Mouse (Mus musculus) intestine, embryonic 15.5 days (tissue): Measurements from ENCODE around the gene Fam186b. TPM values are rescaled to one million over a fixed set of nuclear protein-coding genes. Genes with fewer than 3 reads are reported as not detected.

ENCODE experiments used
- ATAC-seq: fragments of 200-750 bp; cut with Nextera tagmentation; 2 replicates; pipeline ENCODE4 v1.8.0; 2017; ENCODE audit warnings: moderate TSS enrichment, moderate library complexity
- H3K27ac ChIP-seq: fragments of 300-500 bp; sonication (generic); 2 replicates; pipeline ENCODE4 v1.5.1; 2015; ENCODE audit warnings: mild to moderate bottlenecking, inconsistent platforms
- H3K27me3 ChIP-seq: fragments of 300-500 bp; sonication (generic); replicated peaks from 2 replicates; pipeline ENCODE4 v1.6.1; 2015; ENCODE audit warnings: inconsistent platforms
- H3K36me3 ChIP-seq: fragments of 300-500 bp; sonication (generic); 2 replicates; pipeline ENCODE4 v1.6.1; 2015; ENCODE audit warnings: inconsistent platforms
- H3K4me1 ChIP-seq: fragments of 300-500 bp; sonication (generic); replicated peaks from 2 replicates; pipeline ENCODE4 v1.6.1; 2015; ENCODE audit warnings: inconsistent platforms
- H3K4me2 ChIP-seq: fragments of 300-500 bp; sonication (generic); replicated peaks from 2 replicates; pipeline ENCODE4 v1.6.1; 2015; ENCODE audit warnings: mild to moderate bottlenecking, inconsistent platforms
- H3K4me3 ChIP-seq: fragments of 300-500 bp; sonication (generic); replicated peaks from 2 replicates; pipeline ENCODE4 v1.5.1; 2015; ENCODE audit warnings: inconsistent platforms
- H3K9ac ChIP-seq: fragments of 300-500 bp; sonication (generic); 2 replicates; pipeline ENCODE4 v1.6.1; 2015; ENCODE audit warnings: inconsistent platforms
- H3K9me3 ChIP-seq: fragments of 300-500 bp; sonication (generic); 2 replicates; pipeline ENCODE4 v1.6.1; 2016; ENCODE audit warnings: inconsistent platforms
- WGBS: fragments of 180-500 bp; shearing (Covaris S2); methylation state at CpG from one replicate; pipeline ENCODE4 v1.1.7; 2015; 5-methylcytosine and 5-hydroxymethylcytosine counted together
- polyA plus RNA-seq: library from polyadenylated mRNA; unstranded; fragments of >200 nt; fragmentation: Nextera tagmentation; extraction: Ambion mirVana; gene quantifications from 2 replicates; pipeline ENCODE4 v1.2.1, GENCODE M21; 2015

Fam186b gene
- polyA plus RNA-seq, 1 experiment from 2014 or later: 0.18 TPM

DNA sequence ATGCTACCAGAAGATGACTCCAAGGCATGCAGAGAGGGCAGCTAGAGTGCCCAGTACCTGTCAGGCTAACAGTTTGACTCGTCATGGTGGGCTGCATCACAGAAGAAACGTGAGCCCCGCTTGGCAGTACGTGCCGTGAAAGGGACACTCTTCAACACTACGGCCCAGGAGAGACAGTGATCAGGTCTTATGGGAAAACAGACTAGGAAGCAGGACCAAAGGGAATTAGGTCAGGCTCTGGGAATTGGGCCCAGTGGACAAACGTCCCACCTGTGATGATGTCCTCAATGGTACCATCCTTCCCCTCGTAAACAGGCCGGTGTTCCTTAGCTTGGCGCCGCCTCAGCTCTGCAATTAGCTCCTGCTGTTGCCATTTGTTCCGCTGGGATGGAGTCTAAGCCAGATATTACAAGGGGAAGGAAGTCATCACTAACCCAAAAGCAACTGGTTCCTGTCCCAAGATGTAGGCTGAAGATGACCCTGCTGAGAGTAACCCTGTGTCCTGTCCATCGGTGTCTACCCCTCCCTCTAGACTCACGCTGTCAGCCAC is 23.2 kb upstream of the Fam186b start:
- Histone ChIP-seq H3K4me1 (peaks cover 3% of the 10 kb centered on the region; the same call in 1 of the 2 replicates), H3K9ac (no peak overlapping the region), H3K4me3 (no peak overlapping the region), H3K4me2 (no peak overlapping the region), H3K9me3 (no peaks in the 10 kb centered on the region), H3K27ac (no peak overlapping the region), H3K36me3 (peaks cover 33% of the 10 kb centered on the region), H3K27me3 (no peaks in the 10 kb centered on the region)
- WGBS: 84% methylated on average over 14 of the region's 14 CpGs
- ATAC-seq: no peak

DNA sequence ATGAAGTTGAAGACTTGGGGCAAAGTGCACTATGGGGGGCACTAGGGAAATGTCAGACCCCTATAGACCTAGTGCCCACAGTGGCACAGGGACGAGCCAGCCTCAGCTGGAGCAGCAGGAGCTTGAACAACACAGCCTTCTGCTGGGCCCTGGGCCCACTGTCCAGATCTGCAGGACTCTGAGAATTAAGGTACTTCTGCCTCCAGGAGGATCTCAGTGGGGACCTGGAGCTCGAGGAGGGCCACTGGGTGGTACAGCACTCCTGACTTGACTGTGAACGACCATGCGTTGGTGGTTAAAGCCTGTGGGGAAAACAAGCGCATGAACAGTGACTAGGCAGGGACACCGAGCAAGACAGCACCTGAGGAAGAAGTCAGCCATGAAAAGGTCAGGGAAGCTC is 22.4 kb upstream of the Fam186b start:
- H3K9ac ChIP-seq: no peak overlapping the region
- no peak overlapping the region for H3K4me2 ChIP-seq
- H3K36me3 ChIP-seq: peaks cover 33% of the 10 kb centered on the region
- no peak overlapping the region for H3K4me3 ChIP-seq
- H3K9me3 ChIP-seq: no peaks in the 10 kb centered on the region
- H3K4me1 ChIP-seq: peaks cover 3% of the 10 kb centered on the region; the same call in 1 of the 2 replicates
- ATAC-seq: no peak
- H3K27me3 ChIP-seq: no peaks in the 10 kb centered on the region
- 86% methylated on average over 6 of the region's 6 CpGs for WGBS
- H3K27ac ChIP-seq: peak overlapping the region; percentile 54; the same call in 1 of the 2 replicates

DNA sequence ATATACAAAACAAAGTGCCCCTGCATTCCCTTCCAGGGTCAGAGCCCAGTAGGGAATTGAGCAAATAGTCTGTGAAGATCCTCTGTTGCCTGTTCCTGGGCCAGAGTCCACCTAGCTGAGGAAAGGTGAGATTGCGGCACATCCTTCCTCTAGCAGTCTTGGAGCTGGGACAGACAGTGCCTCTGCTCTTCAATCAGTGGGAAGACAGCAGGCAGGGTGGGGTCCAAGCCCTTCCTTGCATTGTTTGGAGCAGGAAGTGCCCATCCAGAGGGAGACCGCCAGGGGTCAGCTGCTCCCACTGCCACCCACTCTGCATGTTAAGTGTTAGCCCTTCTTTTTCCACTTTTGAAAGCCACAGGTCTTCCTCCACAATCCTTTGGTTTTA is 21.6 kb upstream of the Fam186b start:
- H3K4me1 ChIP-seq: peaks cover 3% of the 10 kb centered on the region; the same call in 1 of the 2 replicates
- 66% methylated on average over 2 of the region's 2 CpGs for WGBS
- H3K27me3 ChIP-seq: no peaks in the 10 kb centered on the region
- peak overlapping the region; percentile 54 for H3K27ac ChIP-seq
- no peak overlapping the region for H3K4me2 ChIP-seq
- peaks cover 30% of the 10 kb centered on the region for H3K36me3 ChIP-seq
- H3K9me3 ChIP-seq: no peaks in the 10 kb centered on the region
- H3K9ac ChIP-seq: no peak overlapping the region
- peak; percentile 59 for ATAC-seq
- no peak overlapping the region for H3K4me3 ChIP-seq

DNA sequence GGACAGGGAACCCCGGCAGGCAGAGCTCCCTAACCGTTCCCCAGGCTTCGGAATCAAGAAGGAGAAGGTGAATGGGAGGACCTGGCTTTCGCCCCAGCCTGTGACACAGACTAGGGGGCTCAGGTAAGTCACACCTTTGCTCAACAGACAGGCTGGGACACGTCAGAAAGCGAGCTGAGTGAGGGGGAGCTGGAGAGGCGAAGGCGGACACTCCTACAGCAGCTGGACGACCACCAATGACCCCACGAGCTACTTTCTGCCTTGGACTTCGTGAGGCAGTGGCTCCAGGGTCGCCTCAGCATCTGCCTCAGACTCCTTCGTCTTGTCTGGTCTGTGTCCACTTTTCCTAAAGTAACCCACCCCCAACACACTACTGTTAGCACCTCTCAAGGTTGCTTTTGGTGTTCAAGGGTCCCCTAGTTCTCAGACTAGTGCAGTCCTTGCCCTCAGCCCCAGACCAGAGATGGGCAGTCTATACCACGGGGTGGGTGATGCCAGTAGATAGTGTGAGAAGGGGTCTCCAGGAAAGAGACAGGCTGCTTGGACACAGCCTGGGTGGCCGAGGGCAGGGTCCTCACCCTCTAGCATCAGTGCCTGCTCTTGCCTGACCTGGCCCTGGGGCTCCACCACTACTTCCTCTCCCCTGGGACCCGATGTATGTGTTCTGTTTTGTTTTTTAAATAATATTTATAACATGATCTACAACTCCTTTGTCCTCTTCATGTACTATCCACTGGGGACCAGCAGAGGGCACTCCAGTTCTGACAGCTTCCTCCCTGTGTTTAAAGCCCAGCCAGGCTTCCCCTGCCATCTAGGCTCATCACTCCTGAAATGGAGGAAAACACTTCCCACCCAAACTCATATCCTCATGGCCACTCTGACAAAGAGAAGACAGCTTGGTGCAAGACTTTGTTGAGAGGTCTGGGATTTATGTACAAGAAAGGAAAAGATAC is 20.9 kb upstream of the Fam186b start:
- no peaks in the 10 kb centered on the region for H3K27me3 ChIP-seq
- H3K27ac ChIP-seq: peak overlapping the region; percentile 54
- no peak overlapping the region for H3K4me2 ChIP-seq
- no peak overlapping the region for H3K9ac ChIP-seq
- H3K36me3 ChIP-seq: peaks cover 28% of the 10 kb centered on the region
- peaks cover 3% of the 10 kb centered on the region; the same call in 1 of the 2 replicates for H3K4me1 ChIP-seq
- no peaks in the 10 kb centered on the region for H3K9me3 ChIP-seq
- H3K4me3 ChIP-seq: no peak overlapping the region
- 68% methylated on average over 16 of the region's 16 CpGs for WGBS
- peak; percentile 65 for ATAC-seq

DNA sequence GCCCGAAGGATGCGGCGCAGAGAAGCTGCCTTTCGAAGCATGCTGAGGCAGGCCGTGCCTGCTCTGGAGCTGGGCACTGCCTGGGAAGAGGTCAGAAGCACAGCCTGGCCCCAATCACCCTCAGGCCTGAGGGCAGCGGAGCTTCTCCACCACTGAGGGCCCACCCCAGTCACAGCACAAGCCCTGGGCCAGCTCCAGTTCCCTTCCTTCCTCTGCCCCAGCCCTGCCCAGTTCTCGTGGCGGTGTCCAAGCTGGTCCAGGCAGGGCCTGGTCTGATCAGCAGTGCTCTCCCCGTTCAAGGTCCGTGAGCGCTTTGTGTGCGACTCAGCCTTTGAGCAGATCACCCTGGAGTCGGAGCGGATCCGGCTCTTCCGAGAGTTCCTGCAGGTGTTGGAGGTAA is 19.2 kb upstream of the Fam186b start:
- Histone ChIP-seq H3K4me1 (peaks cover 3% of the 10 kb centered on the region; the same call in 1 of the 2 replicates), H3K27me3 (no peaks in the 10 kb centered on the region), H3K9me3 (no peaks in the 10 kb centered on the region), H3K4me3 (no peak overlapping the region), H3K36me3 (peaks cover 30% of the 10 kb centered on the region), H3K9ac (no peak overlapping the region), H3K4me2 (no peak overlapping the region), H3K27ac (no peak overlapping the region)
- ATAC-seq: no peak
- 87% methylated on average over 16 of the region's 16 CpGs for WGBS

DNA sequence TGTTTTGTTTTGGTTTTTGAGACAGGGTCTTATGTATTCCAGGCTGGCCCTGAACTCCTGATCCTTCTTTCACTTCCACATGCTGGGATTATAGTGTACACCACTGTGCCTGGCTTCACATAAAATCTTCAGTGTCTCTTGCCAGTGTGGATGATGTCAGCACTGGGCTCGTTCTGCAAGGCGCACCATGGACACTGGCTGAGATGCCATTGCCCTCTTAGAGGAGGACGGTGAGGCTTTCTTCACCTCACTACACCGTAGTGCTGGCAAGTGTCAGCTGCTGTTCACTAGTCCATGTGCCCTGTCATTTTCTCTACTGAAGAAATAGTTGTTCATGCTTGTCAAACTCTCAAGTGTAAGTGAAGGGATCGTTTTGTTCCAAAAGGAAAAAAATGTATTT is 14.9 kb upstream of the Fam186b start:
- 93% methylated on average over 5 of the region's 5 CpGs for WGBS
- Histone ChIP-seq H3K36me3 (peaks cover 42% of the 10 kb centered on the region), H3K9ac (no peak overlapping the region), H3K4me1 (no peaks in the 10 kb centered on the region; the same call in 1 of the 2 replicates), H3K27me3 (no peaks in the 10 kb centered on the region), H3K9me3 (no peaks in the 10 kb centered on the region), H3K4me3 (no peak overlapping the region), H3K27ac (no peak overlapping the region), H3K4me2 (no peak overlapping the region)
- ATAC-seq: no peak

DNA sequence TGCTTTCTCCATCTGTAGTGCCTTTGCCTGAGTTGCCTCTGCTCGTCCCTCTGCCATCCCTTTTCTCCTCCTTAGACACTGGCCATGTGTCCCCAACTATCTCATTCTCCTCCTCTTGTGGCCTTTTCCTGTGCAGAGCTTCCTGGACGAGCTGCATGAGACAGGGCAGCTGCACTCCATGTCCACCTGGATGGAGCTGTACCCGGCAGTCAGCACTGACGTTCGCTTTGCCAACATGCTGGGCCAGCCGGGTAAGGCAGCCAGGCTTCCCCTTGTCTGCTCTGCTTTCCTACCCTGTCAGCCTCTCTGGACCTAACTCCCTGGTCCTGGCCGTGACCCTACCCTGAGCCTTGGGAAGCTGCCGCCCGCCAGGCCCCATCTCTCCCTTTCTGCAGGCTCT is 13.9 kb upstream of the Fam186b start:
- Histone ChIP-seq H3K36me3 (peaks cover 47% of the 10 kb centered on the region), H3K4me1 (no peaks in the 10 kb centered on the region), H3K9ac (no peak overlapping the region), H3K9me3 (no peaks in the 10 kb centered on the region), H3K4me2 (no peak overlapping the region), H3K27me3 (no peaks in the 10 kb centered on the region), H3K27ac (no peak overlapping the region), H3K4me3 (no peak overlapping the region)
- no peak for ATAC-seq
- 95% methylated on average over 9 of the region's 9 CpGs for WGBS

DNA sequence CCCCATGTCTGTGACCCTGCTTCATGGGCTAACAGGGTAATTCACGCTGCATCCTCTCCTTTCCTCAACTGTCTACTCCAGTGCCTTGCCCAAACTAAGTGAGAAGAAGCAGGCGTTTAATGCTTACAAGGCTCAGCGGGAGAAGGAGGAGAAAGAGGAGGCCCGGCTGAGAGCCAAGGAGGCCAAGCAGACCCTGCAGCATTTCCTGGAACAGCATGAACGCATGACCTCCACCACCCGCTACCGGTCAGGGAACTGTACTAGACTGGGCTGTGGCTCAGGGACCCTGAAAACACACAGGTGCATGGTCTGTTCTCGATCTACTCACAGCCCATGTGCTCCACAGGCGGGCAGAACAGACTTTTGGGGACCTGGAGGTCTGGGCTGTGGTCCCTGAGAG is 11.8 kb upstream of the Fam186b start:
- no peak for ATAC-seq
- Histone ChIP-seq H3K4me3 (no peak overlapping the region), H3K27me3 (no peaks in the 10 kb centered on the region), H3K36me3 (peaks cover 53% of the 10 kb centered on the region), H3K9ac (no peak overlapping the region), H3K27ac (no peak overlapping the region), H3K4me1 (no peaks in the 10 kb centered on the region), H3K9me3 (no peaks in the 10 kb centered on the region), H3K4me2 (no peak overlapping the region)
- 86% methylated on average over 9 of the region's 9 CpGs for WGBS

DNA sequence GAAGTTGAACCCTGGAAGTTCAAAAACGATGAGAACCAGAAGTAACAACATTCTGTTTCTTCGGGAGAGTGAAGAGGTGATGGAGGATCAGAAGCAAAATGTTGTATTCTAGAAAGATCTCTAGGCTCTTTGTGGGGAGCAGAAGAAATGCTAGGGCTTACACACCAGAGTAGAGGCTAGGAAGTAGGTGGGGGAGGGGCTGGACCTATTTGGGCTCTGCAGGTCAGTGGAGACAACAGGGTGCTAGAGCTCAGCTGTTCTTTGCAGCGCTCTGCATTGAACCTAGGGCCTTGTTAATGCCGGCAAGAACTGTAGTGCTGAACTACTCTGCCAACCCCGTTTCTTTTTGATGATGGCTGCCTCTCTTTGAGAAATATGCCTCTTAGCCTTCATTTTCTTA is 525 bp upstream of the Fam186b start:
- H3K9me3 ChIP-seq: no peaks in the 10 kb centered on the region
- no peak for ATAC-seq
- H3K27me3 ChIP-seq: no peaks in the 10 kb centered on the region
- H3K4me1 ChIP-seq: peaks cover 12% of the 10 kb centered on the region
- H3K4me2 ChIP-seq: peak overlapping the region; percentile 73
- no peaks in the 10 kb centered on the region for H3K36me3 ChIP-seq
- H3K9ac ChIP-seq: 0 out of 2 replicates have a peak overlapping the region, but pooled peaks have one; percentile 64
- H3K27ac ChIP-seq: 0 out of 2 replicates have a peak overlapping the region, but pooled peaks have one; percentile 90
- peak overlapping the region; percentile 70; the same call in 1 of the 2 replicates for H3K4me3 ChIP-seq
- WGBS: 39% methylated on average over 5 of the region's 5 CpGs

DNA sequence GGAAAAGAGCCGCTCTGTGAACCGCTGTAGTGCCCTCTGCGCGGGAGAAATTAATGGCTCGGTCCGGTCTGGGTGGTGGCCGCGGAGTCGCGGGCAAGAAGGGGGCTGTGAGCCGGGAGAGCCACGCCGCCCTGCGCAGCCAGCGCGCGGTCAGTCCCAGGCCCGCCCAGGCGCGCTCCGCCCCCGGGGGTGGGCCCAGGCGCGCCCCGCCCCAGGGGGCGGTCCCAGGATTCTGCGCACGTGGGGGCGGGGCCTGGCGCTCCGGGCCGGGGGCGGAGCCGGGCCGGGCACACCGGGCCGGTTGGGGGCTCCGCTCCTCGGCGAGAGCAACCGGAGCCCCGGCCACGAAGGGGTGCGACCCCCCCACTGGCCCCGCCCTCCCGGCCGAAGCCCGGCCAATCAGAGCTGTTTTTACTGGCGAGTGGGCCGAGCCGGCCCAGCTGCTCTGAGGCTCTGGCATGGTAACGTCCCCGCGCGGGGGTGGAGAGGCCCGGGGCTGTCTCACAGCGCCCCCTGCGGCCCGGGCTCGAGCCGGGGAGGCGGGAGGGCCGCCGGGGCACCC is 794 bp downstream of the Fam186b start, which contains the start of gene Prpf40b:
TSS of gene Prpf40b (plus strand) at position 275 of the 562 bp plus-strand sequence.
- Histone ChIP-seq H3K27ac (peak within 1 kb of the TSS; percentile 90), H3K9me3 (no peaks in the 10 kb centered on the region), H3K4me2 (peak within 1 kb of the TSS; percentile 73), H3K36me3 (no peaks in the 10 kb centered on the region), H3K9ac (peak within 1 kb of the TSS; percentile 64), H3K4me3 (peak within 1 kb of the TSS; percentile 70), H3K4me1 (peaks cover 12% of the 10 kb centered on the region), H3K27me3 (no peaks in the 10 kb centered on the region)
- WGBS: 1% methylated on average over 64 of the region's 64 CpGs
- peak; percentile 98 for ATAC-seq

DNA sequence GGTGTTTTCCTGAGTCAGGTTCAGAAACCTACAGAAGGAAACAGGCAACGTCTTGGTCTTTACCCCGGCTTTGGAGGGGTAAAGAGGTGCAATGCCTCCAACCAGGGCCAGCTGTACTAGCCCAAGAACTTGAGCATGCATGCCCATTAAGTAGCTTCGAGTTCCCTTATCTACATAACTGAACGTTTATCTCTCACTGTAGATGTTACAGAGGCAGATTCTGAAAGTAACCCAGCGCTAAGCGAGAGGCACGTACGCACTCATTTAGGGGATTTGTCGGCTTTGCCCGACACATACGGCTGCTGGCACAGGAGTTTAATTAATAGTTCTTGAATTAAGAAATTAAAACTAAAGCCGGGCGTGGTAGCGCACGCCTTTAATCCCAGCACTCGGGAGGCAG is 1.4 kb downstream of the Fam186b start:
- WGBS: 16% methylated on average over 16 of the region's 16 CpGs
- Histone ChIP-seq H3K9ac (peak overlapping the region; percentile 64), H3K36me3 (no peaks in the 10 kb centered on the region), H3K27me3 (no peaks in the 10 kb centered on the region), H3K4me3 (peak overlapping the region; percentile 70), H3K4me1 (peaks cover 12% of the 10 kb centered on the region), H3K27ac (peak overlapping the region; percentile 90; the same call in 1 of the 2 replicates), H3K9me3 (no peaks in the 10 kb centered on the region), H3K4me2 (peak overlapping the region; percentile 73)
- ATAC-seq: peak; percentile 8

DNA sequence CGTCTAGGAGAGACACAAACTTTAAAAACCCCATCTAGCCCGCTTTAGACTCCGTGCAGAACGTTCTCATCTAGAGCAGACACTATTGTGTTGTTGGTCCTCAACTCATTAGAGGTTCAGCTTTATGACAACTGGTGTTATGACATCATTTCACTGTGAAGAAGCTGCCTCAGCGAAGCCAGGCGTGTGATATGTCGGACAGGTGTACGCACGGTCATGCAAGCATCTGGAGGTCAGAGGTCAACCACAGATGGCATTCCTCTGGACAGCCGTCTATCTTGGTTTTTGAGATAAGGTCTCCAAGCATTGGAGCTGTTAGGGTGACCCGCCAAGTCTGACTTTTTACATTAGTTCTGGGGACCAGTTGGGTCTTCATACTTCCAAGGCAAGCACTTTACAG is 5.1 kb downstream of the Fam186b start:
- Histone ChIP-seq H3K4me2 (no peak overlapping the region), H3K27me3 (no peaks in the 10 kb centered on the region), H3K36me3 (no peaks in the 10 kb centered on the region), H3K9ac (no peak overlapping the region), H3K4me3 (no peak overlapping the region), H3K9me3 (no peaks in the 10 kb centered on the region), H3K27ac (no peak overlapping the region), H3K4me1 (peaks cover 5% of the 10 kb centered on the region)
- no peak for ATAC-seq
- WGBS: 78% methylated on average over 11 of the region's 11 CpGs
